Mouse (Mus musculus) spleen, adult 2 months (tissue): Measurements from ENCODE around the gene Slco1b2. TPM values are rescaled to one million over a fixed set of nuclear protein-coding genes. Genes with fewer than 3 reads are reported as not detected.
"Not testable (repeated sequence)": the region's sequence is repeated elsewhere in the genome, so short reads cannot be mapped to it uniquely, and the experiment has no call there.

Source experiments
- DNase-seq, 2 experiments: peaks; one replicate each; pipeline versions ENCODE4 v3.0.0 to v3.0.0-alpha.2; 2012 to 2021; ENCODE audit warnings: low spot score in 2 of 2, low read depth in 1 of 2
- H3K27ac ChIP-seq: fragments of 200-500 bp; 2 replicates; pipeline ENCODE4 v1.5.1; 2012; ENCODE audit warnings: low read length, inconsistent platforms; ENCODE audit not compliant: insufficient read depth
- H3K27me3 ChIP-seq: fragments of 200-500 bp; 2 replicates; pipeline ENCODE4 v1.6.1; 2012; ENCODE audit warnings: mild to moderate bottlenecking, moderate library complexity, low read length, inconsistent platforms; ENCODE audit not compliant: control insufficient read depth, insufficient read depth
- H3K36me3 ChIP-seq: fragments of 200-500 bp; 2 replicates; pipeline ENCODE4 v1.6.1; 2012; ENCODE audit warnings: mild to moderate bottlenecking, low read length, inconsistent platforms; ENCODE audit not compliant: control insufficient read depth, insufficient read depth
- H3K4me1 ChIP-seq: fragments of 200-500 bp; 2 replicates; pipeline ENCODE4 v1.6.1; 2011; ENCODE audit warnings: inconsistent platforms; ENCODE audit not compliant: control insufficient read depth, insufficient read depth, insufficient read length
- H3K4me3 ChIP-seq: fragments of 200-500 bp; 2 replicates; pipeline ENCODE4 v1.5.1; 2011; ENCODE audit warnings: mild to moderate bottlenecking, inconsistent platforms; ENCODE audit not compliant: insufficient read depth, insufficient read length; ENCODE audit errors: extremely low read depth
- CTCF ChIP-seq: fragments of 200-500 bp; IDR thresholded peaks from 2 replicates; pipeline ENCODE4 v1.5.1; 2011; ENCODE audit warnings: mild to moderate bottlenecking, inconsistent platforms; ENCODE audit not compliant: insufficient read depth, insufficient read length, insufficient replicate concordance; ENCODE audit errors: extremely low read depth
- POLR2A ChIP-seq: fragments of 200-500 bp; IDR thresholded peaks from 2 replicates; pipeline ENCODE4 v1.6.1; 2011; ENCODE audit warnings: low read depth, low read length, inconsistent platforms
- WGBS: fragments of 180-500 bp; shearing (Covaris S2); methylation state at CpG from one replicate; pipeline ENCODE4 v1.1.7; 2018; 5-methylcytosine and 5-hydroxymethylcytosine counted together
- polyA plus RNA-seq: library from polyadenylated mRNA; depleted of rRNA; stranded (reverse); fragments of >200 nt; gene quantifications from 2 replicates; pipeline ENCODE4 v1.2.3, GENCODE M21; 2012; rRNA removed

Slco1b2 gene
- not detected in 2 replicates for polyA plus RNA-seq

GRCm38 (mm10) chr6:141629291-141629690 is at the start of gene Slco1b2:
TSS of gene Slco1b2 (plus strand) at chr6:141629518.
- Histone ChIP-seq H3K27me3 (no peaks in the 10 kb centered on the region), H3K27ac (no peak within 1 kb of the TSS), H3K36me3 (no peaks in the 10 kb centered on the region), H3K4me1 (no peaks in the 10 kb centered on the region), H3K4me3 (no peak within 1 kb of the TSS)
- DNase-seq, result no peak
- 85% methylated on average over 3 of the region's 3 CpGs for WGBS
- TF ChIP-seq POLR2A, result no peak
- no peak for TF ChIP-seq CTCF

- H3K36me3 ChIP-seq, result no peaks in the 10 kb centered on the region
- H3K27me3 ChIP-seq, result no peaks in the 10 kb centered on the region
- no peak for DNase-seq
- H3K4me1 ChIP-seq, result no peaks in the 10 kb centered on the region
- H3K4me3 ChIP-seq, result no peak overlapping the region
- no peak overlapping the region for H3K27ac ChIP-seq
- no peak for TF ChIP-seq CTCF
- no peak for TF ChIP-seq POLR2A
- 67% methylated on average over 1 of the region's 1 CpGs for WGBS
Observed at GRCm38 (mm10) chr6:141584791-141585403, 44.4 kb upstream of the Slco1b2 start.

GRCm38 (mm10) chr6:141590002-141590401 is 39.3 kb upstream of the Slco1b2 start:
- H3K27ac ChIP-seq, result no peak overlapping the region
- H3K4me1 ChIP-seq, result no peaks in the 10 kb centered on the region
- no peak overlapping the region for H3K4me3 ChIP-seq
- no peak for TF ChIP-seq CTCF
- no peak for TF ChIP-seq POLR2A
- H3K36me3 ChIP-seq, result no peaks in the 10 kb centered on the region
- WGBS, result 83% methylated on average over 1 of the region's 1 CpGs
- H3K27me3 ChIP-seq, result no peaks in the 10 kb centered on the region
- DNase-seq, result no peak

GRCm38 (mm10) chr6:141590598-141591200 is 38.6 kb upstream of the Slco1b2 start:
- H3K4me3 ChIP-seq, DNase-seq, H3K36me3 ChIP-seq, H3K27me3 ChIP-seq, H3K4me1 ChIP-seq, H3K27ac ChIP-seq: not testable (repeated sequence)
- 31% methylated on average over 4 of the region's 4 CpGs for WGBS

- no peak overlapping the region for H3K27ac ChIP-seq
- 80% methylated on average over 2 of the region's 2 CpGs for WGBS
- no peak for TF ChIP-seq POLR2A
- TF ChIP-seq CTCF, result no peak
- no peaks in the 10 kb centered on the region for H3K4me1 ChIP-seq
- H3K27me3 ChIP-seq, result no peaks in the 10 kb centered on the region
- no peak overlapping the region for H3K4me3 ChIP-seq
- no peak for DNase-seq
- H3K36me3 ChIP-seq, result no peaks in the 10 kb centered on the region
Observed at GRCm38 (mm10) chr6:141596081-141596480, 33.2 kb upstream of the Slco1b2 start.

- no peak for DNase-seq
- TF ChIP-seq POLR2A (no peak), CTCF (no peak)
- Histone ChIP-seq H3K4me1 (no peaks in the 10 kb centered on the region), H3K27ac (no peak overlapping the region), H3K36me3 (no peaks in the 10 kb centered on the region), H3K27me3 (no peaks in the 10 kb centered on the region), H3K4me3 (no peak overlapping the region)
- WGBS, result 97% methylated on average over 2 of the region's 2 CpGs
Observed at GRCm38 (mm10) chr6:141597037-141597436, 32.3 kb upstream of the Slco1b2 start.

GRCm38 (mm10) chr6:141600940-141601339 is 28.4 kb upstream of the Slco1b2 start:
- Histone ChIP-seq H3K27ac (no peak overlapping the region), H3K4me3 (no peak overlapping the region), H3K27me3 (no peaks in the 10 kb centered on the region), H3K4me1 (no peaks in the 10 kb centered on the region), H3K36me3 (no peaks in the 10 kb centered on the region)
- 75% methylated on average over 9 of the region's 9 CpGs for WGBS
- TF ChIP-seq POLR2A (no peak), CTCF (no peak)
- no peak for DNase-seq
